In the genomic region with DNA sequence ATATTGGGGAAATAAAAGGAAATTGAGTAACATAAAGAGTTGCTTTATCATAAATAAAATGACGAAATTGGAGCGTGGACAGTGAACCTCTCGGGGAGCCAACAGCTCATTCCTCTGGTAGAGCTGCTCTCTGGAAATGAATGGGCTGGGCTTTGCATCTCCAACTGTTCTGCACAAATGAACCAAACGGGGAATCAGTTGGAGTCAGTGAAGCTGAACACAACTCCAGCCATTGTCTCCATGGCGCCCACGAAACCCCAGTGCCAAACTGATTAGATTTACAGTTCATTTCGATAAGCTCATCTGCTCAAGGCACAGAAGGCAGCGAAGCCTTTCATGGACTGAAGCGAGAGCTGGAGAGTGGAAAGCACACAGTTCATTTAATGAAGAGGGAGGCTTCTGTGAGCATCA, we compare ENCODE assay signal across 10 mouse cellular contexts. TPM values are rescaled to one million over a fixed set of nuclear protein-coding genes. Genes with fewer than 3 reads are reported as not detected.
DNase-seq lines count a peak whose midpoint lies in the region; ATAC-seq and TF ChIP-seq lines count a peak whose summit lies in the region.
"Had no signal": no experiment of that assay in that cellular context is flagged by ENCODE, and none has a peak within 500 bp of the region (broad histone marks: within the 10 kb centered on the region; RNA-seq: fewer than 3 reads in every experiment).

No protein-coding gene starts in this region.

- peak; percentile 58 for DNase-seq in lung, postnatal 0 days (ENCODE audit: low spot score)
- no peak for DNase-seq in lung, adult 2 months
- DNase-seq in forebrain, postnatal 0 days = peak; percentile 78
- DNase-seq in layer of hippocampus, postnatal 25 days (ENCODE audit: extremely low spot score in 1 of 2, low spot score in 1 of 2) = peak; percentile 24 to 36
- DNase-seq in retina, postnatal 1 day = peak; percentile 88
- DNase-seq in urinary bladder, postnatal 14 days (ENCODE audit: low spot score) = no peak
- no peak for DNase-seq in stomach, postnatal 0 days (ENCODE audit: low spot score)
- DNase-seq in adrenal gland, postnatal 36 days = no peak

- 63% methylated on average over 9 of the region's 9 CpGs for WGBS in lung, postnatal 0 days
- WGBS in lung, adult 2 months = 75% methylated on average over 9 of the region's 9 CpGs
- 14% methylated on average over 9 of the region's 9 CpGs for WGBS in forebrain, postnatal 0 days
- 74% methylated on average over 9 of the region's 9 CpGs for WGBS in stomach, postnatal 0 days

- no peak overlapping the region for H3K27ac ChIP-seq in lung, postnatal 0 days (ENCODE audit: low read length)
- no peak overlapping the region for H3K27ac ChIP-seq in forebrain, postnatal 0 days (ENCODE audit: low read depth, low read length)
- H3K27ac ChIP-seq in stomach, postnatal 0 days (replicated peaks) = no peak overlapping the region

- no peaks in the 10 kb centered on the region for H3K9me3 ChIP-seq in lung, postnatal 0 days (ENCODE audit: low read length)
- H3K9me3 ChIP-seq in forebrain, postnatal 0 days (ENCODE audit: low read length) = no peaks in the 10 kb centered on the region
- H3K9me3 ChIP-seq in stomach, postnatal 0 days (ENCODE audit: control insufficient read depth, low read length) = no peaks in the 10 kb centered on the region

- no peaks in the 10 kb centered on the region; the same call in 1 of the 2 replicates for H3K4me1 ChIP-seq in lung, postnatal 0 days (ENCODE audit: insufficient read depth, low read depth, low read length)
- peaks cover 3% of the 10 kb centered on the region; the same call in 1 of the 2 replicates for H3K4me1 ChIP-seq in lung, adult 2 months (ENCODE audit: control insufficient read depth, insufficient read depth, low read length)
- H3K4me1 ChIP-seq in forebrain, postnatal 0 days (ENCODE audit: insufficient read depth) = no peaks in the 10 kb centered on the region; the same call in 1 of the 2 replicates
- H3K4me1 ChIP-seq in stomach, postnatal 0 days (replicated peaks; ENCODE audit: control insufficient read depth, insufficient read depth) = no peaks in the 10 kb centered on the region

- H3K27me3 ChIP-seq in lung, postnatal 0 days (replicated peaks; ENCODE audit: insufficient read depth, low read length) = no peaks in the 10 kb centered on the region
- H3K27me3 ChIP-seq in forebrain, postnatal 0 days (ENCODE audit: insufficient read depth, low read length) = no peaks in the 10 kb centered on the region
- H3K27me3 ChIP-seq in stomach, postnatal 0 days (ENCODE audit: control insufficient read depth, insufficient read depth, low read length) = no peaks in the 10 kb centered on the region

- ATAC-seq in lung, postnatal 0 days = no peak
- peak; percentile 87 for ATAC-seq in forebrain, postnatal 0 days
- ATAC-seq in stomach, postnatal 0 days (ENCODE audit: low FRiP score, low TSS enrichment) = no peak
- ATAC-seq: intestine, embryonic 16.5 days had no signal

- no peak overlapping the region for H3K4me3 ChIP-seq in lung, postnatal 0 days (ENCODE audit: low read depth, low read length)
- H3K4me3 ChIP-seq in lung, adult 2 months (replicated peaks; ENCODE audit: extremely low read depth, low read depth, low read length) = no peak overlapping the region
- no peak overlapping the region for H3K4me3 ChIP-seq in forebrain, postnatal 0 days (ENCODE audit: low read depth, low read length)
- no peak overlapping the region for H3K4me3 ChIP-seq in stomach, postnatal 0 days (ENCODE audit: low read depth, low read length)

- no peak overlapping the region for H3K9ac ChIP-seq in lung, postnatal 0 days (replicated peaks; ENCODE audit: low read depth)
- H3K9ac ChIP-seq in forebrain, postnatal 0 days = no peak overlapping the region; the same call in 1 of the 2 replicates
- H3K9ac ChIP-seq in stomach, postnatal 0 days (ENCODE audit: low read length) = no peak overlapping the region

- no peaks in the 10 kb centered on the region for H3K36me3 ChIP-seq in lung, postnatal 0 days (ENCODE audit: insufficient read depth, low read length)
- no peaks in the 10 kb centered on the region for H3K36me3 ChIP-seq in forebrain, postnatal 0 days (ENCODE audit: insufficient read depth)
- H3K36me3 ChIP-seq in stomach, postnatal 0 days (ENCODE audit: control insufficient read depth, insufficient read depth, low read length) = no peaks in the 10 kb centered on the region

- TF ChIP-seq CTCF in lung, postnatal 0 days (IDR thresholded peaks at IDR 0.05) = no peak
- TF ChIP-seq CTCF in lung, adult 2 months (IDR thresholded peaks at IDR 0.05; ENCODE audit: insufficient read depth, low read length) = no peak
- TF ChIP-seq CTCF in forebrain, postnatal 0 days (IDR thresholded peaks at IDR 0.05; ENCODE audit: low read depth) = no peak
- no peak for TF ChIP-seq CTCF in stomach, postnatal 0 days (IDR thresholded peaks at IDR 0.05; ENCODE audit: low read depth)

- no peak for TF ChIP-seq POLR2A in lung, adult 2 months (IDR thresholded peaks at IDR 0.05; ENCODE audit: borderline replicate concordance, extremely low read depth, low read depth, low read length)

- no peak overlapping the region for H3K4me2 ChIP-seq in lung, postnatal 0 days (replicated peaks; ENCODE audit: low read depth, low read length)
- peak overlapping the region; percentile 35 for H3K4me2 ChIP-seq in forebrain, postnatal 0 days (ENCODE audit: low read depth)
- H3K4me2 ChIP-seq in stomach, postnatal 0 days (replicated peaks; ENCODE audit: low read depth) = no peak overlapping the region
- H3K4me2 ChIP-seq: heart, embryonic 11.5 days had no signal

- TF ChIP-seq EP300 in lung, postnatal 0 days (IDR thresholded peaks at IDR 0.05) = no peak
- TF ChIP-seq EP300 in stomach, postnatal 0 days (optimal IDR thresholded peaks at IDR 0.05) = no peak

RNA-seq across cellular contexts. Expression of a gene that starts 29.8 kb away (rescaled TPM):
- polyA plus RNA-seq in lung, postnatal 0 days (2015; fragmentation: Nextera tagmentation; extraction: Ambion mirVana) = 78.2 and 79.1 TPM in 2 replicates
- 45.2 and 47.3 TPM in 2 replicates for polyA plus RNA-seq in lung, adult 2 months (2012; rRNA removed)
- total RNA-seq in forebrain, postnatal 0 days (2014; rRNA removed) = 37.5 and 52.3 TPM in 2 replicates
- polyA plus RNA-seq in forebrain, postnatal 0 days (2015; fragmentation: Nextera tagmentation; extraction: Ambion mirVana) = 11.7 and 16.8 TPM in 2 replicates
- 10 to 100 TPM; 27.2 to 35.7 TPM for total RNA-seq in layer of hippocampus, postnatal 25 days (2021)
- 51.5 and 51.9 TPM in 2 replicates for polyA plus RNA-seq in stomach, postnatal 0 days (2015; fragmentation: Nextera tagmentation; extraction: Ambion mirVana)
- total RNA-seq in adrenal gland, postnatal 36 days (2021) = 100 to 1,000 TPM; 156 to 185 TPM

Comparison
In these comparisons a context has a peak if more than half of its experiments do, and no peak if none do; other contexts are left out.
1. DNase-seq: peak in lung, postnatal 0 days (single experiment), forebrain, postnatal 0 days (single experiment), layer of hippocampus, postnatal 25 days (2 of 2) and retina, postnatal 1 day (single experiment); none in lung, adult 2 months (single experiment), urinary bladder, postnatal 14 days (single experiment), stomach, postnatal 0 days (single experiment) and adrenal gland, postnatal 36 days (0 of 2).